Mouse (Mus musculus): ENCODE results near the gene Shc4. TPM values are rescaled to one million over a fixed set of nuclear protein-coding genes. Genes with fewer than 3 reads are reported as not detected.

Gene Shc4
- polyA plus RNA-seq, 1 experiment from 2014 or later: 0.64 TPM

GRCm38 (mm10) chr2:125606220-125606845, 117.6 kb downstream of the Shc4 start:
- H3K27ac ChIP-seq (ENCODE audit: low read length): no peak overlapping the region; the same call in 1 of the 2 replicates
- no peak overlapping the region for H3K4me2 ChIP-seq (ENCODE audit: low read depth, low read length)
- WGBS (ENCODE audit: insufficient replicate concordance): 83% methylated on average over 17 of the region's 17 CpGs
- no peaks in the 10 kb centered on the region for H3K27me3 ChIP-seq (ENCODE audit: control insufficient read depth, insufficient read depth, low read depth, low read length)
- no peak for ATAC-seq (ENCODE audit: low read depth)
- no peaks in the 10 kb centered on the region for H3K4me1 ChIP-seq (ENCODE audit: control insufficient read depth, low read depth, low read length)
- H3K36me3 ChIP-seq (ENCODE audit: control insufficient read depth, insufficient read depth): peaks cover 32% of the 10 kb centered on the region
- no peak overlapping the region for H3K9ac ChIP-seq (ENCODE audit: low read depth, low read length)
- no peak overlapping the region for H3K4me3 ChIP-seq (ENCODE audit: low read depth, low read length)
- no peaks in the 10 kb centered on the region for H3K9me3 ChIP-seq (replicated peaks; ENCODE audit: control insufficient read depth, low read length)

GRCm38 (mm10) chr2:125604646-125605045, 119.3 kb downstream of the Shc4 start:
- no peak overlapping the region for H3K4me2 ChIP-seq (ENCODE audit: low read depth, low read length)
- H3K27ac ChIP-seq (ENCODE audit: low read length): no peak overlapping the region
- ATAC-seq (ENCODE audit: low read depth): no peak
- H3K27me3 ChIP-seq (ENCODE audit: control insufficient read depth, insufficient read depth, low read depth, low read length): no peaks in the 10 kb centered on the region
- H3K36me3 ChIP-seq (ENCODE audit: control insufficient read depth, insufficient read depth): peaks cover 36% of the 10 kb centered on the region
- H3K4me1 ChIP-seq (ENCODE audit: control insufficient read depth, low read depth, low read length): no peaks in the 10 kb centered on the region
- no peaks in the 10 kb centered on the region for H3K9me3 ChIP-seq (replicated peaks; ENCODE audit: control insufficient read depth, low read length)
- no peak overlapping the region for H3K4me3 ChIP-seq (ENCODE audit: low read depth, low read length)
- no peak overlapping the region for H3K9ac ChIP-seq (ENCODE audit: low read depth, low read length)
- 67% methylated on average over 7 of the region's 7 CpGs for WGBS (ENCODE audit: insufficient replicate concordance)

GRCm38 (mm10) chr2:125602970-125603369, 121.0 kb downstream of the Shc4 start:
- ATAC-seq (ENCODE audit: low read depth): no peak
- Histone ChIP-seq H3K4me3 (ENCODE audit: low read depth, low read length) (no peak overlapping the region), H3K9ac (ENCODE audit: low read depth, low read length) (no peak overlapping the region), H3K4me2 (ENCODE audit: low read depth, low read length) (no peak overlapping the region), H3K27me3 (ENCODE audit: control insufficient read depth, insufficient read depth, low read depth, low read length) (no peaks in the 10 kb centered on the region), H3K4me1 (ENCODE audit: control insufficient read depth, low read depth, low read length) (no peaks in the 10 kb centered on the region), H3K9me3 (replicated peaks; ENCODE audit: control insufficient read depth, low read length) (no peaks in the 10 kb centered on the region), H3K36me3 (ENCODE audit: control insufficient read depth, insufficient read depth) (peaks cover 39% of the 10 kb centered on the region), H3K27ac (ENCODE audit: low read length) (no peak overlapping the region)
- WGBS (ENCODE audit: insufficient replicate concordance): 86% methylated on average over 3 of the region's 3 CpGs

GRCm38 (mm10) chr2:125598958-125599357, 125.0 kb downstream of the Shc4 start:
- WGBS (ENCODE audit: insufficient replicate concordance): 87% methylated on average over 4 of the region's 4 CpGs
- Histone ChIP-seq H3K27ac (ENCODE audit: low read length) (no peak overlapping the region), H3K27me3 (ENCODE audit: control insufficient read depth, insufficient read depth, low read depth, low read length) (no peaks in the 10 kb centered on the region), H3K36me3 (ENCODE audit: control insufficient read depth, insufficient read depth) (peaks cover 44% of the 10 kb centered on the region), H3K9me3 (replicated peaks; ENCODE audit: control insufficient read depth, low read length) (no peaks in the 10 kb centered on the region), H3K4me3 (ENCODE audit: low read depth, low read length) (no peak overlapping the region), H3K4me1 (ENCODE audit: control insufficient read depth, low read depth, low read length) (no peaks in the 10 kb centered on the region), H3K4me2 (ENCODE audit: low read depth, low read length) (no peak overlapping the region), H3K9ac (ENCODE audit: low read depth, low read length) (no peak overlapping the region)
- no peak for ATAC-seq (ENCODE audit: low read depth)

- no peak overlapping the region for H3K9ac ChIP-seq (ENCODE audit: low read depth, low read length)
- H3K4me3 ChIP-seq (ENCODE audit: low read depth, low read length): no peak overlapping the region
- no peak; the same call in 1 of the 2 replicates for ATAC-seq (ENCODE audit: low read depth)
- H3K27me3 ChIP-seq (ENCODE audit: control insufficient read depth, insufficient read depth, low read depth, low read length): no peaks in the 10 kb centered on the region
- H3K4me2 ChIP-seq (ENCODE audit: low read depth, low read length): no peak overlapping the region
- H3K27ac ChIP-seq (ENCODE audit: low read length): no peak overlapping the region
- 74% methylated on average over 6 of the region's 6 CpGs for WGBS (ENCODE audit: insufficient replicate concordance)
- H3K9me3 ChIP-seq (replicated peaks; ENCODE audit: control insufficient read depth, low read length): no peaks in the 10 kb centered on the region
- H3K4me1 ChIP-seq (ENCODE audit: control insufficient read depth, low read depth, low read length): no peaks in the 10 kb centered on the region
- peaks cover 44% of the 10 kb centered on the region for H3K36me3 ChIP-seq (ENCODE audit: control insufficient read depth, insufficient read depth)
Measured at GRCm38 (mm10) chr2:125598251-125598650, 125.7 kb downstream of the Shc4 start.

GRCm38 (mm10) chr2:125594786-125595185, 129.2 kb downstream of the Shc4 start:
- ATAC-seq (ENCODE audit: low read depth): no peak
- WGBS (ENCODE audit: insufficient replicate concordance): 90% methylated on average over 12 of the region's 12 CpGs
- no peak overlapping the region for H3K4me3 ChIP-seq (ENCODE audit: low read depth, low read length)
- H3K36me3 ChIP-seq (ENCODE audit: control insufficient read depth, insufficient read depth): peaks cover 29% of the 10 kb centered on the region
- no peaks in the 10 kb centered on the region for H3K4me1 ChIP-seq (ENCODE audit: control insufficient read depth, low read depth, low read length)
- H3K27me3 ChIP-seq (ENCODE audit: control insufficient read depth, insufficient read depth, low read depth, low read length): no peaks in the 10 kb centered on the region
- no peaks in the 10 kb centered on the region for H3K9me3 ChIP-seq (replicated peaks; ENCODE audit: control insufficient read depth, low read length)
- H3K4me2 ChIP-seq (ENCODE audit: low read depth, low read length): no peak overlapping the region
- no peak overlapping the region for H3K9ac ChIP-seq (ENCODE audit: low read depth, low read length)
- no peak overlapping the region for H3K27ac ChIP-seq (ENCODE audit: low read length)

GRCm38 (mm10) chr2:125594072-125594471, 129.9 kb downstream of the Shc4 start:
- Histone ChIP-seq H3K4me1 (ENCODE audit: control insufficient read depth, low read depth, low read length) (no peaks in the 10 kb centered on the region), H3K36me3 (ENCODE audit: control insufficient read depth, insufficient read depth) (peaks cover 30% of the 10 kb centered on the region), H3K27me3 (ENCODE audit: control insufficient read depth, insufficient read depth, low read depth, low read length) (no peaks in the 10 kb centered on the region), H3K27ac (ENCODE audit: low read length) (no peak overlapping the region), H3K4me3 (ENCODE audit: low read depth, low read length) (no peak overlapping the region), H3K9ac (ENCODE audit: low read depth, low read length) (no peak overlapping the region), H3K9me3 (replicated peaks; ENCODE audit: control insufficient read depth, low read length) (no peaks in the 10 kb centered on the region), H3K4me2 (ENCODE audit: low read depth, low read length) (no peak overlapping the region)
- no peak for ATAC-seq (ENCODE audit: low read depth)
- WGBS (ENCODE audit: insufficient replicate concordance): 71% methylated on average over 6 of the region's 6 CpGs

GRCm38 (mm10) chr2:125591895-125592294, 132.1 kb downstream of the Shc4 start:
- peaks cover 37% of the 10 kb centered on the region for H3K36me3 ChIP-seq (ENCODE audit: control insufficient read depth, insufficient read depth)
- H3K4me1 ChIP-seq (ENCODE audit: control insufficient read depth, low read depth, low read length): no peaks in the 10 kb centered on the region
- H3K9ac ChIP-seq (ENCODE audit: low read depth, low read length): no peak overlapping the region
- ATAC-seq (ENCODE audit: low read depth): no peak
- WGBS (ENCODE audit: insufficient replicate concordance): 86% methylated on average over 4 of the region's 4 CpGs
- no peaks in the 10 kb centered on the region for H3K9me3 ChIP-seq (replicated peaks; ENCODE audit: control insufficient read depth, low read length)
- H3K4me2 ChIP-seq (ENCODE audit: low read depth, low read length): no peak overlapping the region
- H3K27me3 ChIP-seq (ENCODE audit: control insufficient read depth, insufficient read depth, low read depth, low read length): no peaks in the 10 kb centered on the region
- no peak overlapping the region for H3K4me3 ChIP-seq (ENCODE audit: low read depth, low read length)
- H3K27ac ChIP-seq (ENCODE audit: low read length): no peak overlapping the region

GRCm38 (mm10) chr2:125589287-125589686, 134.7 kb downstream of the Shc4 start:
- H3K4me2 ChIP-seq (ENCODE audit: low read depth, low read length): no peak overlapping the region
- H3K9me3 ChIP-seq (replicated peaks; ENCODE audit: control insufficient read depth, low read length): no peaks in the 10 kb centered on the region
- whole genome bisulfite sequencing (ENCODE audit: insufficient replicate concordance): 47% methylated on average over 12 of the region's 12 CpGs
- no peak overlapping the region for H3K27ac ChIP-seq (ENCODE audit: low read length)
- no peak for ATAC-seq (ENCODE audit: low read depth)
- no peaks in the 10 kb centered on the region for H3K27me3 ChIP-seq (ENCODE audit: control insufficient read depth, insufficient read depth, low read depth, low read length)
- no peak overlapping the region for H3K9ac ChIP-seq (ENCODE audit: low read depth, low read length)
- H3K4me1 ChIP-seq (ENCODE audit: control insufficient read depth, low read depth, low read length): no peaks in the 10 kb centered on the region
- H3K36me3 ChIP-seq (ENCODE audit: control insufficient read depth, insufficient read depth): peaks cover 36% of the 10 kb centered on the region
- no peak overlapping the region for H3K4me3 ChIP-seq (ENCODE audit: low read depth, low read length)
